Mouse (Mus musculus) myocyte (in vitro differentiated cells): Measurements from ENCODE around the gene Rab25.

Experiments used
- POLR2A ChIP-seq: IDR thresholded peaks from one replicate; pipeline ENCODE4 v1.6.1; 2011; ENCODE audit warnings: low read depth, mild to moderate bottlenecking, control low read depth, moderate library complexity; ENCODE audit not compliant: insufficient read length
- POLR2AphosphoS2 ChIP-seq: IDR thresholded peaks from one replicate; pipeline ENCODE4 v1.6.1; 2011; ENCODE audit warnings: low read depth, control low read depth; ENCODE audit not compliant: insufficient read length
- SRF ChIP-seq: IDR thresholded peaks from one replicate; pipeline ENCODE4 v1.6.1; 2011; ENCODE audit warnings: low read depth; ENCODE audit not compliant: control insufficient read depth, insufficient read length
- TCF3 ChIP-seq: IDR thresholded peaks from one replicate; pipeline ENCODE4 v1.6.1; 2011; ENCODE audit warnings: low read depth, control low read depth; ENCODE audit not compliant: insufficient read length

DNA sequence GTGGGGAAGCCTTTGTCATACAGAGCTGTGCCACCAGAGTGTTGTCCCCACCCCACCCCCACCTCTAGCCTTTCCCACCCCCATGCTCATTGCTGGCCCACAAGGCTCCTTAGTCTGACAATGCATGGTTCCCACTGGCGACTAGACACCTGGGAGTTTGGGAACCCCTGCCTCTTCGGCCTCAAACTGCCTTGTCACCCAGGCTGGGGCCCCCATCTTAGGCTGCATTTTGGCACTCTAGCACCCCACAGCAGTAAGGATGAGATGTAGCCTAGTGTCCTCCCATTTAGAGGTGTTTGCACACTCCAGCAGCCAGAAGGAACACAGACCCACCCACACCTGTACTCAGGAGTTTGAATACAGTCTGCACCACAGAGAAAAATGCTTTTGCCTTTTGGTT lies 25.7 kb upstream of the Rab25 start:
- no peak for TF ChIP-seq POLR2AphosphoS2
- no peak for TF ChIP-seq POLR2A
- no peak for TF ChIP-seq TCF3
- TF ChIP-seq SRF, result no peak
